Mouse (Mus musculus) frontal cortex, postnatal 10 days (tissue): Measurements from ENCODE around the gene Hmg20a.

Experiments
- DNase-seq, 2 experiments: peaks; one replicate each; pipeline ENCODE4 v3.0.0; 2022; ENCODE audit warnings: low spot score in 2 of 2, mixed read lengths in 1 of 2

Gene Hmg20a

DNA sequence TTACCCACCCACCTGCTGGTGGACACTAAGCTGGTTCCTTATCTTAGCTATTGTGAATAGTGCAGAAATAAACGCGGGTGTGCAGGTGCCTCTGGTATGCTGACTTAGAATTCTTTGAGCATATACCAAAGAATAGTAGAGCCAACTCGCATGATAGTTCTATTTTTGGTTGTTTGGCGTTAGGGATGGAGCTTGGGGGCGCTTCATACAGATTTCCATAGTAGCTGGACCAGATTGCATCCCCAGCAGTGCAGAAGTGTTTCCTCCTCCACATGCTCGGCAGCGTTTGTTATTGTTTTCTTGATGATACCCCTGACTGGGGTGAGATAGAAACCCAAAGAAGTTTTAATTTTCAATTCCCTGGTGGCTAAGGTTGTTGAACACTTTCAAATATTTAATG, 21.3 kb downstream of the Hmg20a start:
- DNase-seq = no peak

DNA sequence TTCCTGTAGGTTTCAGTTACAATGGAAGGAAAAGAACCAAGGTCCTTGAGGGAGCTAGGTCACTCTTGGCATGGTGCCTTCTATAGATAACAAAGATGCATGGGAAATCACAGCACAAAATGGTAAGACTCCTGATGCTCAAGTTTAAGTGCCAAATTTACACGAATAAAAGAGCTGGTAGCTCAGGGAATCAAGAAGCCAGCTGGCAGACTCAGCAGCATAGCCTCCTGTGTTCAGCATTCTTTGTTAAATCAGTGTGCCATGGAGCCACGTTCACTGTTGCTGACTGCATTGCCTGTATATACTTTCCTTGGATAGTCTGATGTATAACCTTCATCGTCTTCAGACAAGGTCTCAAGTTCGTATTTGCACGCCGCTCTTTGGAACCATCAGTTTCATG, 33.2 kb downstream of the Hmg20a start:
- DNase-seq = no peak

- DNase-seq = no peak
These were observed 34.8 kb downstream of the Hmg20a start for GRCm38 (mm10) chr9:56453038-56453815.

DNA sequence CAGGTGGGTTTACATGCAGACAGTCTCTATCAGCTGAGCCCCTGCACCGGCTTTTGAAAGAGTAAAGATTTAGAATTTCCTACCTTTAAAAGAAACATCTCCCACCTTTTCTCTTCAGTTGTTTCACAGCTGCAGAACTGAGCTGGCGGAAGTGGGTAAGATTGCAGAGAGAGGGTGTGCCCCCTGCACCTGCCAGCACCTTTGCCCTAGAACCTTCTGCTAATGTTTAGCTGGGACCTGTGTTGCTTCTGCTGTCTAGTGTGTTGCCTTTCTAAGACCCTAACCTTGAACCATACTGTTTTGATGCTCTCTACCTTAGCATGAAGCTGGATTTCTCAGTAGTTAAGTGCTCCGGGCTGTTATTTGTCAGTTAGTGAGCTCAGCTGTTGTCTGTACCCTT, 38.0 kb downstream of the Hmg20a start:
- no peak for DNase-seq

GRCm38 (mm10) chr9:56460987-56461386, 42.6 kb downstream of the Hmg20a start:
- no peak for DNase-seq

DNA sequence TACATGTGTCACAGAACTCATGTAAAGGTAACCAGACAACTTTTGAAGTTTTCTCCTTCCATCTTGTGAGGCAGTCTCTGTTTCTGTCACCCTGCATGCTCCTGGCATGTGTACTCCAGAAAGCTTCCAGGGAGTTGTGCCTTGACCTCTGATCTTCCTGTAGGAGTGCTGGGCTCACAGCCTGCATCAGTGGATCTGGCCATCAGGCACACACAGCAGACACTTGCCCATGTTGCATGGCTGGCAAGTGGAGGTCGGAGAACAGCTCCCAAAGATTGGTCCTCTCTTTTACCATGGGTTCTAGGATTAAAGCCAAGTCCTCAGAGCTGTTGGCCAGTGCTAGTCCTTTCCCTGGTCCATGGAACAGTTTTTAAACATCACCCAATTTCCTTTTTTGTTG, 44.2 kb downstream of the Hmg20a start:
- DNase-seq = no peak

DNA sequence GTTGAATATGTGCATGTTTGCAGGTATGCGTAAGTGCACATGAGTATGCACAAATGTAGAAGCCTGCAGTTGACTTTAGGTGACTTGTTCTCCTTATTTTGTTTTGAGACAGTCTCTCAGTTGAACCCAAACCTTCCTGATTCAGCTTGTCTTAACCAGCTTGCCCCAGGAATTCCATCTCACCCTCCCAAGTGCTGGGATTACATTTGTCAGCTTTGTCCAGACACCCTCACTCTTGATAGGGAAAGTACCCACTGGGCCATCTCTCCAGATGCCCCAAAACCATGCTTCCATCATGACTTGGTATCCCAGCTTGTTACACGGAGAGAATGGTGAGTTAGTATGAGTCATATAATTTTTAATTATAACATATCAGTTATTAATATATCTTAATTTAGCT, 44.6 kb downstream of the Hmg20a start:
- DNase-seq = no peak

GRCm38 (mm10) chr9:56463686-56464515, 45.5 kb downstream of the Hmg20a start:
- DNase-seq = no peak

DNA sequence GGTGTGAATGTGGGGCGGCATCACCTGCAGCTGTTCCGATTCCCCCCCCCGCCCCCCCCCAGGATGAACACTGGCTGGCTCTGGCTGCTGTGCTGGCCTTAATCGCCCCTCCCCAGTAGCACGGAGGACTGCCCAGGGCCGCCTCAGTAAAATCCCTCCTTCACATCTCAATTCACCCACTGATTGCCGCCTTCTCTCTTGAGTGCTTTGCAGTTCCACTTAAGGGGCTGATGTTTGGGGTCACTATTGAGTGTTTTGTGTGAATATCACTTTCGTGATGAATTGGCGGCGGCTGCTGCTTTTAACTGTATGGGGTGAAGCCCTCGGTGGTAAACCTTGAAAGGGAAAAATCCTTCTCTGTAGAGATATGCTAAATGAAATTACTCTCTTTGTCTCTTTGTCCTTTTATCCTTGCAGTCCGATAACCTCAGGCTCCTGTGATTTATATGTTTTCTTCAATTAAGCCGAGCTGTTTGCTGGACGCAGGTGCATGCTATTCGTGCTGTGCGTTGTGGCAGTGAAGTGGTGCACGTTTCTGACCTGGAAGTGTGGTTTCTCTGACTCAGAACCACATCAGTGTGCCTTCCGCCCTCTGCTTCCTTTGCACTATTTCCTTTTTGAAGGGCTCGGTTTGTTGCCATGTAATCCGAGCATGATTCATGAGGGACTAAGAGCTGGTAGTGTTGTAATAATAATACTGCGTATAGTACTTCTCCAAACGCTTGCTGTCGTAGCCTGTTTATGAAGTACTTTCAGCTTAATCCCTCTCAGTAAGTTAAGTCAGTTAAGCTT, 46.6 kb downstream of the Hmg20a start:
- DNase-seq = no peak

GRCm38 (mm10) chr9:56466251-56466650, 47.8 kb downstream of the Hmg20a start:
- DNase-seq = no peak

DNA sequence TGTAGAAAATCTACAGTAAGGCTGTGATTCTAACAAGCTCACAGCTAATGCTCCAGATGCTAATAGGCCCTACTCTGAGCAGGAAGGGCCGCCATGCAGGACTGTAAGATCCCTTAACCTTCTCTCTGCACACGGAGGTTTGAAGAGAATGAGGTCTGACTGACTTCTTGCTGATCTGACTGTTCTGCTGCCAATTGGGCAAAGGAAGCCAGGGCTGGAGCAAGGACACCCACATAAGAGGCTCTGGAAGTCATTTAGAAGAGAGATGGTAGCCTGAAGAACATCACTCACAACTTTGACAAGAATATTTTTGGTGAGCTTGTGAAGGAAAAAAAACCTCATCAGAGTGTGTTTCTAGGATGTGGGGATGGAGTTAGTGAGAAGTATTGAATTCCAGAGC, 51.2 kb downstream of the Hmg20a start:
- DNase-seq = no peak

DNA sequence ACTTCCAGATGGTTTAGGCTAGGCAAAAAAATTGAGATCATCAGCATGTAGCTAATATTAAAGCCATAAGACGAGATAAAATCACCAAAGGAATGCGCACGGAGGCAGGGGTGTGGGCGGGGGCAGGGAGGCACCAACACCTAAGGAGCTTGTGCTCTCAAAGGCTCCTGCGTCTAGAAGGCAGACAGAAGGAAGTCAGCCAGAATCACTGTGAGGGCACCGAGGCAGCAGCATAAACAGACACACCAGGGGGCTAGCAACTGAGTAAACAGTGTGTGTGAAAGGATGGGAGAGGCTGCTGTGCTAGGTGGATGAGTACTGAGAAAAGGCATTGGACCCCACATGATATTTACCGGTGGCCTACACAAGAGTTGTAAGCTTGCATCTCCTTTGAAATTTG, 51.9 kb downstream of the Hmg20a start:
- DNase-seq = no peak

- DNase-seq = no peak
These were observed 60.7 kb downstream of the Hmg20a start for GRCm38 (mm10) chr9:56478975-56479647.

DNA sequence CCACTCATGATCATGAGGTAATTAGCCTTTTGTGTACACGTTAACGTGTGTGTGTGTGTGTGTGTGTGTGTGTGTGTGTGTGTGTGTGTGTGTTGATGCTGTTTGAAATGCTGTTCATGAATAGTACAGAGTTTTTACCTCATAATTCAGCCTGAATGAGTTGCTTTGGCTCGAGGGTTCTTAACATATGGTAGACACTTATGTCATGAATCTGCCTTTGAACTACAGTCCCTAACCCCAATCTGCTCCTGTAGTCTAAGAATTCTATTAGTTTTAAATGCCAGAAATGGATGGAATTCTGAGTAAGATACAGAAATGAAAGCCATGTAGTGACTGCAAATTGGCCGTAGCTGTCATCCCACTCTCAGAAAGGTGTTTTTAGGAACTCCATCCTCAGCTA, 64.2 kb downstream of the Hmg20a start:
- no peak for DNase-seq

- no peak for DNase-seq
These were observed 67.0 kb downstream of the Hmg20a start for GRCm38 (mm10) chr9:56485423-56485822.

DNA sequence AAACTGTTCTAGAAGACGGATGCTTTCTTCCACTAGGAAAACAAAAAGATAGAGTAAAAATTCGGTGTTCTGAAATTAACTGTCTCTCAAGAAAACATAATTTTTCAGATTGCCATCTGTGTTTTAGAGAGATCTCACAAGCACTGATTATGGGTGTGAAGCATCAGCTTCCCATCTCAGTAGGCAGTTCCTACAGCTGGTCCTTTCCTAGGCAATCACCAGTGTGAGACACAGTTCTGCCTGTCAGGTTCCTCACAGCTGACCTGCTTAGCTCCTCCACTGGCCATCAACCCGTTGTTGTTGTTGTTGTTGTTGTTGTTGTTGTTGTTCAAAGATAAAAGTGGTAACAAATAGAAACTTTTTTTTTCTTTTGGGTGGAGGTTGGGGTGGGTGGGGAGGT, 67.7 kb downstream of the Hmg20a start:
- DNase-seq = no peak

- DNase-seq = no peak
These were observed 69.2 kb downstream of the Hmg20a start for GRCm38 (mm10) chr9:56487651-56488050.

DNA sequence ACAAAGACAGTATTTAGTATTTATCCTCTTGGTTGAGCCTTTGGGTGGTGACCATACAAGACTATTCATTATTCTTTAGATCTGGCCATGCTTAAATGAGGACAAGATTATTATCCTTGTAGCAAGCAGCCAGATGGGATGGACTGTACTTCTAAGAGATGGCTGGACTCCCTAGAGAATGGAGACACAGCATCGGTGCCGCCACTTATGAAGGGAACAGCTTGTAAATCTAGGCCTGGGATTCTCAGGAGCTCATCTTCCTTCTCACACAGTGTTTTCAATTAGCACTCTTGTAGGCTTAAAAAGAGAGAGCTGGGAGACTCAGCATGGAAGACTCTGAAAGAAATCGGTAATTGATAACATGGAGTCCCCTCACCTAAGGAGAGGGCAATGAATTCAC, 74.0 kb downstream of the Hmg20a start:
- no peak for DNase-seq

- no peak for DNase-seq
These were observed 74.5 kb downstream of the Hmg20a start for GRCm38 (mm10) chr9:56492916-56493315.

GRCm38 (mm10) chr9:56495088-56495487, 76.7 kb downstream of the Hmg20a start:
- DNase-seq = no peak

- DNase-seq = no peak
These were observed 77.4 kb downstream of the Hmg20a start for GRCm38 (mm10) chr9:56495795-56496232.

DNA sequence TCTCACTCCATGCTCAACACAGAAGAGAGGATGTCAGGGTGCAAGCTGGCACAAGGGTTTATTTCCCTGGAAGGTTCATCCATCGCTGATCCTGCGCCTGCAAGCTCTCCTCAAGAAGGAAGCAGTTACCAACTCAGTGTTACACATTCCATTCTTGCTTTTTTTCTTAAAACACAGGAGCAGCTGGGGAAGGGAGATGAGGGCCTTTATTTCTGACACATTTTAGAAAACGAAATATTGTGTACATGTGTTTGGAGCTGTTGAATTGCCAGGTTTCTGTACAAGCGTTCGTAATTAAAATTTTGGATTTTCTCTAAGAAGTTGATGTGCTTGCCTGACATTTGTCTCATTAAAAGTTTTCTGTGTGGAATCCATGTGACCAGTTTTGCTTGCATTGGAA, 78.2 kb downstream of the Hmg20a start:
- no peak for DNase-seq
